Mouse (Mus musculus) large intestine, adult 2 months (tissue): ENCODE measurements at regions not wholly inside any gene's neighbourhood (a gene's known extent, or its start where the extent isn't known, plus 50 kb on each side); places are given as distances from the start of the nearest gene placed in this dataset.

Source experiments
- DNase-seq: peaks from one replicate; pipeline ENCODE4 v3.0.0-alpha.2; 2012; ENCODE audit warnings: low read depth, low spot score
- WGBS: fragments of 180-500 bp; shearing (Covaris S2); methylation state at CpG from one replicate; pipeline ENCODE4 v1.1.7; 2018; 5-methylcytosine and 5-hydroxymethylcytosine counted together

DNA sequence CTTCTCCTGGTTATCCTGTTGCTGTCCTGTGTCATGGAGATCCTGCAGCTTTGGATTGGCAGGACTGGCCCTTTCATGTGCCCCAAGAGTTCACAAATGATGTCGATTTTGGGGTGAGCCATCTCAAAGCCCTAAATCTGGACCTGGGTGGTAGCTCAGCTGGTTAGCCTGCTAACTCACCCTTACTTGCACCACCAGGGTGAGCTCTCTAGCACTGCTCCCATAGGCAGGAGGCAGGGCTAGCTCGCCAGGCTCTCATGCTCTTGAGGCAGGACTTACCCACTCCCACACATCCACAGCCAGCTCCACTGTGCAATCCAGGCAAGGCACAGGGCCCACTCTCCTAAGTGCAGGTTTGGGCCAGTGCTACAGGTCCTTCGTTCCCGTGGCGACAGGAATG is 605.5 kb upstream of the Nrp1 start:
- no peak for DNase-seq
- WGBS = 76% methylated on average over 5 of the region's 5 CpGs

DNA sequence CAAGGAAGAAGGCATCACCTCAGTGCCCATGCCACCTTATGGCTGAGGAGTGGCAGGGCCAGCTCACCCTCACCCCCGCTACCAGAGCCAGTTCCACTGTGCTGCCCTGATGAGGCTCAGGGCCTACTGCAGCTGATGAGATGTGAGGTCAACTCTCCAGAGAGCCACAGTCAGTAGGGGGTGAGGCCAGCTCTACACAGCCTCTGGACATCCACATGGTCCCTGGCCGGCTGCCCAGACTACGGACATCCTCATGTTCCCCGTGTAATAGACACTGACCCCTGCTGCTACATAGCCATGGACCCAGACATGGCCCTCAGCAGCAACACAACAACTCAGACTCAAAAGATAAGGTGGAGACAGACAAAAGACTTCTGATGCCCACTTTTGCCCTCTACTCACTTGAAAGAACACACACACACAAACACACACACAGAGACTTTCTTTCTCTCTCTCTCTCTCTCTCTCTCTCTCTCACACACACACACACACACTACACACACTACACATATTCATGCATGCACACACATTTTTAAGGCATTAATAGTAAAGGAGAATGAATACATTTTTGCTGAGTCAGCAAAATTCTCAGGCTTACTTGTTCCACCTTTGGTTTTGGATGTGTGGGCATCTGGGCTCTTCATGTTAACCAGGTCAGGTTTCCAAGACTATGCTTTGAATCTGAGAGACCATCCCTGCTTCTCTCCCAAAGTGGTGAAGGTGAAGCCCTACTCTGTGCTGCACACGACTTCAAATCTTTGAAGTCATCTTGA is 604.4 kb upstream of the Nrp1 start:
- WGBS = 87% methylated on average over 5 of the region's 5 CpGs

DNA sequence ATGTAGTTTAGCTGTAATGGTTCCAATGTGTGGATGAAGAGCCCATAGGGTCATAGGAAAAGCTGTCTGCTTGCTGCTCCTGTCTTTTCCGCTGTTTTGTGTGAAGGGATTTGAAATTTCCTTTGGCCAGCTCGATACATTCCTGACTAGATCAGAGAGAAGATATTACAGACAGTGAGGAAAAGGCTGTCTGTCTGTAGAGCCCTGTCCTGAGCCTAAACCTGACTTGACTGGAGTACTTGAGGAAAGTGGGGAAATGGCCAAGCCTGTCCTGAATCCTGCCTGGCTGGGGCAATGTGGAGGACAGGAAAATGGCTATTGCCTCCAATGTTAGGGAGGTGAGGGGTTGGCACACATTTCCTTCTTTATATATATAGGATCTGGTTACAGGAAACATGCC is 601.0 kb upstream of the Nrp1 start:
- DNase-seq = no peak
- WGBS = 74% methylated on average over 2 of the region's 2 CpGs

More for the DNA sequence above, 604.4 kb upstream of the Nrp1 start:
- no peak for DNase-seq

DNA sequence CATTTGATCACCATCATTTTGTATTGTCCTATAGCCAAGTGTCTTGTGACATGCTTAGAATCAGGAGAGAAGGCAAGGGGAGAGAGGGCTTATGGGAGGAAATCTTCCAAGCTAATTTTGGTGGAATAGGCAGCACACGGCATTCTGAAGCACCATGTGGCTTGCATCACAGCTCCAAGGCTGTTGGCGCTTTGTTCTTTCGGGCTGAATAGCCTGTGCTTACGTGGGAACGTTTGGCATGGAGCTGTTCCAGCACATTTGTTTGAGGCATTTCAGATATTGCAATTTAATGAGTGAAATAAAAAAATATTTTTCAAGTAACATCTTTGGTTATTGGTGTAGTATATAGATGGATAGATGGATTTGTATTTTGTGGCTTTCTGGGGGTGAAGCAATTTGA is 598.5 kb upstream of the Nrp1 start:
- no peak for DNase-seq
- WGBS = 80% methylated on average over 5 of the region's 5 CpGs

DNA sequence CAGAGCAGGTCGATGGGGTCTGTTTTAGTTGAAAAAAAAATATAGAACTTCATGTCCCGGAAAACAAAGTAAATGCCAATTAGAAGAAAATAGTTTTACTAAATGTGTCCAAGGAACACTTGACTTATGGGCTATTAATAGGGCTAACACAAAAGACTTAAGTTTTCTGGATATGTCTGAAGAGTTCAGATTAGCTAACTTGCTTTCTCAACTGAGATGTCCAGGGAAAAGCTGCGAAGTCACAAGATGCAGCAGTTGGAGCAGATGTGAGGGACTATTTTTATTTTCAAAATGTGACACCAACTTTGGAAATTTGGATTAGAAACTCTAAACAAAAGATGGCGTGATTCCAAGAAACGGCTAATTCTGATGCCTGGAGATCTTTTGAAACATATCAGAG is 593.2 kb upstream of the Nrp1 start:
- DNase-seq = no peak
- 72% methylated on average over 5 of the region's 5 CpGs for WGBS

DNA sequence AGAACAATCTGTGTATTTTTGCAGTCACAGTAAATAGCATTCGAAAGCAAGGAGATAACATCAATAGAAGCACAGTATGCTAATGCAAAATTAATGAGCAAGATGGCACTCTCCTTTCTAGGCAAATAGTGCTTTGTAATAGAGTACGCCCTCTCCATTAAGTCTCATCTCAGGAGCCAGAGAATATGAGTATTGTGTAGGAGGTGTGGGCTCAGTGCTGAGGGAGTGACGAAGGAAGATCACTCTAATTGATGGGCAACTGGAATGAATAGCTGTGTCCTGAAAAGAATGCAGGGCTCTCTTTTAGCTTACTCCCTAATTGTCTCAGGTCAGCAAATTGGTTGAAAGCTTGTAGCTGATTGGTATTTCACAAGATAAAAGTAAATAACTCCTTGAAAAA is 590.1 kb upstream of the Nrp1 start:
- no peak for DNase-seq
- WGBS = 81% methylated on average over 3 of the region's 3 CpGs

DNA sequence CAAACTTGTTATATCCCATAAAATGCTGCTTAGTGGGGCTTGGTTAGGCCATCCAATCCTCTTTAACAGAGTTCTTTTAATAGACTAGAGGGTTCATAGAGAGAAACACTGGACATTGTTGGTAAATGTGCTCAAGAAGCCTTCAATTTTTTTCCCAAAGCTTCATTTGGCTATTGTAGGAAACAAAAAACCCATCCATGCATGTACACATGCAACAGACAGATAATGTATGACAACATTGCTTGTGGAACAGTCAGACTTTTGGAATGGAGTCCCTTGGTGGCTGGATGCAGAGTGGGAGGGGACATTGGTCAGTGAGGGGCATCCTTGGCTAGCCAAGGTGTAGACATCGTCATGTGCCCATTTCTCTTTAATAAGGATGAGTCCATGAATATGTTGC is 588.8 kb upstream of the Nrp1 start:
- no peak for DNase-seq
- WGBS = 96% methylated on average over 1 of the region's 1 CpGs

DNA sequence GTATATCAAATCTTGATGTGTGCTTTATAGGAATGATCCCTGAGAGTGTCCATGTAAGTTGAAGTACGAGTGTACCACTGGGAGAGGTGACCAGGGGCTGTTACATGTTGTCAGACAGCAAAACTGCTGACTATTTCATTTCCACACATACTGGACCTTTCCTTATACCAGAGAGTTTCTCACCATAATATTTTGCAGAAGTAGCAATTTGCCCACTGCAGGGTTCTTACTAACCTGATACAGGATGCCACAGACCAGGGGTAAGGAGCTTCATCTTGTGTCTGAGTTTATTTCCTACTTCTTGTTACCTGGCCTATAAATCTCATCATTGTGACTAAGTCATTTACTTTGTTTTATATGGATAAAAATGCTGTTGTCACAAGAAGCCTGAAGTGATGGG is 586.6 kb upstream of the Nrp1 start:
- WGBS = 62% methylated on average over 1 of the region's 1 CpGs
- DNase-seq = no peak

DNA sequence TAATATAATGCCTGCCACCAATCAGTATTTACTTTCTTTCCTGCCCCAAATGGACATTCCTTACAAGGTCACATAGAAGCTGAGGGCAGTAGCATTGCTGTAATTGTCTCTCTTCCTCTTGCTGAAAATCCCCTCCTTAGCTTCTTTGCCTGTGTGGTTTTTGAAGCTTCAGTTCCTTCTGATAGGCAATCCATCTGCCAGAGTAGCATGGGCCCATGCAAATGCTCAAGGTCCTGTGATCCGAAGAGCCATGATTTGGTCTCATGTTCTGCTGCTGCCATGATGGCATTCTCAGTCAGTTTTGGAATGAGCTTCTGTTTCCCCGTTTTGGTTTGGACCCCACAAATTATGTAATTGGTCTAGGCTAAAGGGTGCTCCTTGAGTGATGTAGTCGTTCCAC is 586.0 kb upstream of the Nrp1 start:
- no peak for DNase-seq
- 91% methylated on average over 3 of the region's 3 CpGs for WGBS

DNA sequence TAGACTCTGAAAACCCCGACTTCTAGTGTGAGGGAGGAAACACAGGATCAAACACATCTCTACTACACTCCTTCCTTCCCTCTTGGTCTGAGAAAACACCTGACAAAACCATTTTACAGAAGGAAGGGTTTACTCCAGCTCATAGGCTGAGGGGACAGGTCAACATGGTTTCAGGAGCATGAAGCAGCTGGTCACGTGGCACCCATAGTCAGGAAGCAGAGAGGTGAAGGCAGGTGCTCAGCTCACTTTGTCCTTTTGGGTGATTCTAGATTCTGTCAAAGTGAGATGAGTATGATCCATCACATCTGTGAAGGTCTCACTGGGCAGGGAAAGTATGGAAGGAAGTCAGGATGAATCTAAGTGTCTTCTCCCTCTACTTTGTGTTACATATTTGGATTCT is 585.5 kb upstream of the Nrp1 start:
- no peak for DNase-seq
- WGBS = 76% methylated on average over 2 of the region's 2 CpGs

DNA sequence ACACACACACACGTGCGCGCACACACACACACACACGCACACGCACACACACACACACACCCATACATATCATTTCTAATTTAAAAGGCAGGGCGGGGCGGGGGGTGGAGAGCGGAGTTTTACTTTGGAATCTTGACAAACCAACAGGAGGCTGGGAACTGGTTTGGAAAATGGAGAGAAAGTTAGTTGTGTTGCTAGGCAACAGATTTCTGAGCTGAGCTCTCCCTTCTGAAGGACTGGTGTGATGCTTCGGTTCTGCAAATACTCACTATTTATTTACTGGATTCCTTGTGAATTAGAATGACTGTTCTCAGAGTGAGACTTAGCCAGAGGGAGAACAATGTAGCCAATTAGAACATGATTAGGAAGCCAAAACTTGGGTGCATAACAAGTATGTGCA is 583.8 kb upstream of the Nrp1 start:
- 60% methylated on average over 9 of the region's 9 CpGs for WGBS
- DNase-seq = no peak

DNA sequence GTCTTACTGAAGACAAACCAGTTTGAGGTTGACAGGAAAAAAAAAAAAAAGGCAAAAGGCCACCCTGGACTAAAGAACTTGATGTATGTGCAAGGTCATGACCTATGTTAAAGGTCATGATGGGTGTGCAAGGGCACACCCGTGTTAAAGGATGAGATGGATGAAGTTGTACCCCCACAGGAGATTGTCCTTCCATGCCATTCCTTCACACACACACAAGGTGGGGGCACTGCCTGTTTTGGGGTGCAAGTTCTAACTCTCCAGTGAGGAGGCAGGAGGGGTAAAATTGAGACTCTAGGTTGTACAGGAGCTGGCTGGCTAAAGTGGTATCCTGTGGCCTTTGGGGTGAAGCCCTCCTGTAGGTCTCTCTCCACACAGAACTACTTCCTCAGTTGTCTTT is 583.2 kb upstream of the Nrp1 start:
- DNase-seq = no peak
- 33% methylated on average over 1 of the region's 1 CpGs for WGBS

DNA sequence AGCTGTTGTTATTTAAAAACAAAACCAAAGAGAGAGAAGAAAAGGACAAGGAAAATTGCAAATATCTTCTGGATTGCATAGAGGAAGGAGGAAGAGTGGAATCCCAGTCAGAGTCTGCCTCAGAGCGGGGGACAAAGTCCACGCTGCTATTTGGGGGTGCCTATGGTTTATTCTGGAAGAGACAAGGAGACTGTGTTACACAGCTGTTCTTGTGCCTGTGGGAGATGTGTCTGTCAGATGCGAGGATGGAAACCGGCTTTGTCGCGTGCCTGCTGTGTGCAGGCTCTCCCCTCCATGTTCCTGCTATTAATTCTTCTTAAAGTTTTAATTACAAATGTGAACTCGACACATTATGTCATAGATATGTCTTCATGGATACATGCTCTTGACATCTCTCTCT is 582.7 kb upstream of the Nrp1 start:
- 77% methylated on average over 7 of the region's 7 CpGs for WGBS
- DNase-seq = no peak

DNA sequence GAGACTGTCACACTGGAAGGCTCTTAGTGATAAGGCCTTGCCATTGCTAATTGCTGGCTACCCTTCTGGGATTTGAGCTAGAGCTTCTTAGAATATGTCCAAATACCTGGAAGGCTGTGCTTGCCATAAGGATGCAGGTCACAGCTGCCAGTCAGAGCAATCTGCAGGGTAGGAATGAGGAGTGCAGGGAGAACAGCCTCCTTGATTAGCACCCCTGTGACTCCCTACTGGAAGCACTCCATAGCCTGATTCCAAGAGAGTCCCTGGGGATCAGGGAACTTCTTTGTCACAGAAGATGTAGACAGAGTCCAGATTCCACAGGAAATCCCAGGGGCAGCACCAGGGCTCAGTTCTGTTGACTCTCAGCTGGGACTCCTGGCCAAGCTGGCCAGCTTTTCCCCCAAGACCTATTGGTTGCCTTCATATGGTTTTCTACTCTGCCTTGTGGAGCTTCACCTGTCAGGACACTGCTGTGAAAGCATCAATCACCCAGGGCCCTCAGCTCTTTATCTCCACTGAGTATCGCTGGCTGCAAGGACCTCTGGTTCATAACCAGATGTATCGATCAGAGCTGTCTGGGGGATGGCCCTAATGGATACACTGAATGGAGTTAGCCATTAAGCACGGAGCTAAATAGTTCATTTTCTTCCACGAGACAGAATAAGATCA is 579.9 kb upstream of the Nrp1 start:
- WGBS = 84% methylated on average over 4 of the region's 4 CpGs
- no peak for DNase-seq

DNA sequence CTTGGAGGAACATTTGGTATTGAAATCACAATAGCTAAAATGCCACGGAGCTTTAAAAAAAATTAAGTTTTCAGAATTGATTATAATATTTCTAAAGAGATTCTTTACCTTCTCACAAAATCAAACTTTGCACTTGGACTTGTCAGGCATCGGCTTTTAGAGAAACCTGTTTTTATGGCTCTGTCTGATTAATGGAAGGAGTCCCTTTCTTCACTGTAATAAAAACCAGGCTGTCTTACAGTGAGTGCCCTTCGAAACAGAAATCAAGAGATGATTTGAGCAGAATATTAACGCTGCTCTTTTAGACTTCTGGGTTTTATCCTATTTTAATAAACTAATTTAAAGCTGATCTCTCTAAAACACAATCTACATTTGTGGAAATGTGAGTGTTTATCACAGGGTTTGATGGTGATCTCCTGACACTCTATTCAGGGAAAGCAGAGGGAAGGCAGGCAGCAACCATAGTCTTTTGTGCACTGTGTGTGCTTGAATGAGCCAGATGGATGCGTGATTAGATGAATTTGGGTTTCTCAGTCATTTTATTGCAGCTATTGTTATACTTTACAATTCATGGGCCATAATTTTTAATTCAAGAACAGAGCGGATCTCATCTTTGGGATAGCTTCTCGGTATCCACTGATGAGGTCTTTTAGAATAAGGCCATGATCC is 579.2 kb upstream of the Nrp1 start:
- no peak for DNase-seq
- WGBS = 61% methylated on average over 7 of the region's 7 CpGs

DNA sequence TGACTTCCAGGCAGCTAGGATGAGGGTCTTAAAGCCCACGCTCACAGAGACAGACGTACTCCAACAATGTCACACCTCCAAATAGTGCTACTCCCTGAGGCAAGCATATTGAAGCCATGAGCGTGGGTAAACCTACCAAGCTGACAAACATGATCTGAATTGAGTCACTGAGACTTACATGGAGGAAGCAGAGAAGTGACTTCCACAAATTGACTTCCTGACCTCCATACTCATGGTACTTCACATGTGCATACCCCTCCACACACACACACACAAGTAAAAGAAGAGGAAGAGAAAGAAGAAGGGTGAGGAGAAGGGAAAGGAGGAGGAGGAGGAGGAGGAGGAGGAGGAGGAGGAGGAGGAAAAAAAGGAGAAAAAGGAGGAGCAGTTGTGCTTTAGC is 577.8 kb upstream of the Nrp1 start:
- 90% methylated on average over 3 of the region's 3 CpGs for WGBS
- no peak for DNase-seq

DNA sequence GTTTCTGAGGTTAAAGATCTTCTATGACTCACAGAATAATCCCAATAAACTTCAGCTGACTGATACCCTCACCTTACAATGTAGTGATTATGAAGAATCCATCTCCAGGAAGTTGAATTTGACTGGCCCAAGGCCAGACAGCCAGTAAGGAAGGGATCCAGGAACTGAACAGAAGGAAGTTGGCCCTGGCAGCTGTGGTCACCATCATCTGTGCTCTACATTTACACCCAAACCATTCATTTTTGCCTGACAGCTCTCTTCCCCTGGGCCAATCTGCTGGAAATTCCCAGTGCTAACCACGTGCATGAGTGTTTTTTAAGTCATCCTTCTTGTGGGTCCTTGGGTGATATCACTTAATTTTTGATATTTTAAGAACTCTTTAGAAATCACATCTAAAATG is 577.4 kb upstream of the Nrp1 start:
- WGBS = 45% methylated on average over 1 of the region's 1 CpGs
- DNase-seq = peak; percentile 2

DNA sequence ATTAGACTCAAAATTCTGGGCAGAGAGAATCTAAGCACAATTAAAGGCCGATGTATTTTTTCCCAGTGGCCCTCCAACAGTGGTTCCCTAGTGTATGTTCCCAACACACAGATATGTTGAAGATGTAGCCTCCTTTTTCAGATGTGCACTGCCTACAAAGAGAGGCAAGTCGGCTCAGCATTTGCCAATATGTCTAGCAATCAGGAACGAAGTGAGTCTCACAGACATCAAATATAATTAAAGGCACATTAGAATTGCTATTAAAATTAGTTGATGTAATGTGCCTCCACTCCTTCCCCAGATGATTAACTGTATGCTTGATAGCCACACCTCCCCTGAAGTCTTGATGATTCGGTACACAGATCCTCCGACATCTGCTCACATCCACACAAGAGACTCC is 565.8 kb upstream of the Nrp1 start:
- 93% methylated on average over 5 of the region's 5 CpGs for WGBS
- no peak for DNase-seq

DNA sequence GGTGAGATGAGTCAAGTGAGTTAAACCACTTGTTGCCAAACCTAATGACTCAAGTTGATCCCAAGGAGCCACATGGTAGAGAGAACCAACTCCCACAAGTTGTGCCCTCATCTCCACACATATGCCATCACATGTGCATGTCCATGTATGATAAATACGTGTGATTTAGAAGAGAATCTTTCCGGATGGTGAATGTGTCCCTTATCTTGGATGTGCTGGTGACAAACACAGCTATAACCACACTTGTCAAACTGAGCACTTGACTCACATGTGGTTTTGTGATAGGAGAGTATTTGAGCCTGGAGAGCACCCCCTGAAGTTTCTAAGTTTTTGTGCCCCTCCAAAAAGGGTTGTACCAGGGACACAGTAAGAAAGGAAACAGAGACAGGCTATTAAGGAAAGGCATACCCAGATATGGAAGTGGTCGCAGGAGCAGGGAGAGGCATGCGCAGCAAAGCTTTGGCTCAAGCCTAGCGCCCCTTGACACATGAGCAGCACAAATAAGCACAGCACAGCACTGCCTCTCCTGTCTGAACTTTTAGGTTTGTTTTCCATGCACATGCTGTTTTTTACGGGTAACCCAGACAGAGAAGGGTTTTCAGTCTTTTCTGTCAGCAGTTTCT is 558.4 kb upstream of the Nrp1 start:
- WGBS = 81% methylated on average over 6 of the region's 6 CpGs
- DNase-seq = no peak

DNA sequence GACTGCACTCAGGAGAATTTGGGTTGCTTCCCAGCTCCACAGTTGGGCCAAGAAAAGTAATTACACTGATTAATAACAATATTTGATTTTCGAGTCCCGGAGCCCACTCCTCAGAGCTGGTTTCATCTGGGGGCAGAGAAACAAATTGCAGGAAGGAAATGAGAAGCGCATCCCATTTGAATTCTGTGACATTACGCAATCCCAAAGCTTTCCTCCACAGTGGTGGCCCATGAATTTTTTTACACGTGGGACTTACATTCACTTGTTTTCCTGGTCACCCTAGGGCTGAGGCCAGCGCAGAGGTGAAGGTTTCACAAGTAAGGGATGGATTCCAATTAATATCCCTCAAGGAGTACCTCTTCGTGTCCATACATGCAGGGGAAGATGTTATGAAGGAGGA is 556.3 kb upstream of the Nrp1 start:
- no peak for DNase-seq
- WGBS = 67% methylated on average over 7 of the region's 7 CpGs
